Mouse (Mus musculus) cerebellum, postnatal 14 days (tissue): Measurements from ENCODE around the gene Isg15.
A peak's percentile ranks its signal among the peaks of the same experiment; 100 is the strongest.

Source experiments
- DNase-seq, 2 experiments: peaks; one replicate each; pipeline ENCODE4 v3.0.0; 2021; ENCODE audit warnings: mixed read lengths in 2 of 2

Isg15 gene

GRCm38 (mm10) chr4:156202462-156202893 lies 1.9 kb upstream of the Isg15 start:
- DNase-seq, result no peak

- peak; percentile 87 to 92 for DNase-seq
Measured at GRCm38 (mm10) chr4:156197829-156198205, 2.8 kb downstream of the Isg15 start.

GRCm38 (mm10) chr4:156197131-156197828 lies 3.3 kb downstream of the Isg15 start, which contains the start of gene Agrn:
Agrn (minus strand) TSS chr4:156197488.
- DNase-seq, result peak; percentile 78

- DNase-seq, result peak; percentile 56 to 68
Measured at GRCm38 (mm10) chr4:156195927-156196870, 4.4 kb downstream of the Isg15 start.

- DNase-seq, result no peak
Measured at GRCm38 (mm10) chr4:156194346-156194745, 6.3 kb downstream of the Isg15 start.

- no peak for DNase-seq
Measured at GRCm38 (mm10) chr4:156193906-156194305, 6.7 kb downstream of the Isg15 start.

GRCm38 (mm10) chr4:156193200-156193590 lies 7.4 kb downstream of the Isg15 start:
- peak in 1 of 2 experiments; percentile 23 for DNase-seq

GRCm38 (mm10) chr4:156192421-156193199 lies 8.0 kb downstream of the Isg15 start:
- DNase-seq, result peak; percentile 84 to 89

GRCm38 (mm10) chr4:156188811-156189323 lies 11.8 kb downstream of the Isg15 start:
- DNase-seq, result peak; percentile 45 to 77

- DNase-seq, result no peak
Measured at GRCm38 (mm10) chr4:156188162-156188810, 12.3 kb downstream of the Isg15 start.

- peak; percentile 47 to 53 for DNase-seq
Measured at GRCm38 (mm10) chr4:156185950-156186850, 14.4 kb downstream of the Isg15 start.

GRCm38 (mm10) chr4:156185456-156185949 lies 15.1 kb downstream of the Isg15 start:
- DNase-seq, result peak in 1 of 2 experiments; percentile 26

- DNase-seq, result no peak
Measured at GRCm38 (mm10) chr4:156184291-156184954, 16.2 kb downstream of the Isg15 start.

GRCm38 (mm10) chr4:156183747-156184146 lies 16.9 kb downstream of the Isg15 start:
- DNase-seq, result no peak

GRCm38 (mm10) chr4:156177630-156178029 lies 23.0 kb downstream of the Isg15 start:
- no peak for DNase-seq

GRCm38 (mm10) chr4:156171828-156172227 lies 28.8 kb downstream of the Isg15 start:
- no peak for DNase-seq

- DNase-seq, result no peak
Measured at GRCm38 (mm10) chr4:156169129-156169528, 31.5 kb downstream of the Isg15 start.

- DNase-seq, result no peak
Measured at GRCm38 (mm10) chr4:156168611-156169010, 32.0 kb downstream of the Isg15 start.

- no peak for DNase-seq
Measured at GRCm38 (mm10) chr4:156166477-156166876, 34.1 kb downstream of the Isg15 start.

- no peak for DNase-seq
Measured at GRCm38 (mm10) chr4:156154771-156155170, 45.8 kb downstream of the Isg15 start.
